Mouse (Mus musculus) liver, adult 2 months (tissue): ENCODE measurements at regions not wholly inside any gene's neighbourhood (a gene's known extent, or its start where the extent isn't known, plus 50 kb on each side); places are given as distances from the start of the nearest gene placed in this dataset.

ENCODE experiments used
- CTCF ChIP-seq: fragments of 200-500 bp; IDR thresholded peaks from 2 replicates; pipeline ENCODE4 v1.5.1; 2011; ENCODE audit warnings: low read depth, low read length, control low read depth
- POLR2A ChIP-seq: fragments of 200-500 bp; IDR thresholded peaks from 2 replicates; pipeline ENCODE4 v1.6.1; 2011; ENCODE audit warnings: low read length, control low read depth; ENCODE audit not compliant: insufficient read depth; ENCODE audit errors: extremely low read depth

DNA sequence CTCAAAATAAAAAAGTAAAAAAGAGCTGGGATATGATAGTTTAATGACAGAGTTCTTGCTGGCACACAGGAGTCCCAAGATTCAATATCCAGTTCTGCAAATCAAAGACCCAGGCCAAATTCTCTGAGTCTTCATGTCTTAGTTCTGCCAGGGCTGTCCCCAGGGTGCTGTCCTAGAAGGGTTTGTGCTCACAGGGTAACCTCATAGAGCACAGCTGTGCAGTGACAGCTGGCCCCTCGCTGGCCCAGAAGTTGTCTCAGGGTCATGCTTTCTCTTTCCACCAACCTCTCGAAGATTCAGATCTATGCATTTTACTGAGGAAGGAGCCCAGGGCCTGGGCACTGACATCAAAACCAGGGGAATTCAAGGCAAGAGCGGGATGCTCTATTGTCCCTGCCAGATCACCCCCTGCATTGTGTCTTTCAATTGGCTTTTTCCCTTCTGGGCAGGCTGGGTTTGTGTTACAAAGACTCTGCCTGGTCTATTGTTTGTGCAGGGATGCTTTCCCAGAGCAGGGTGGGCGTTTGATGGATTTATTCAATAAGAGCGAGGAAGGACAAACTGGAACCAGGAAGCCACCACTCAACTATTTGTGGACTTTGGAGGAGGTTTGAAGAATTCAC lies 121.9 kb upstream of the Serp2 start:
- TF ChIP-seq CTCF (no peak), POLR2A (no peak)
